Mouse (Mus musculus): ENCODE data around the gene Nop53. TPM values are rescaled to one million over a fixed set of nuclear protein-coding genes. Genes with fewer than 3 reads are reported as not detected.

Gene Nop53
- total RNA-seq, 2 experiments from 2014 or later, result 137 to 141 TPM

DNA sequence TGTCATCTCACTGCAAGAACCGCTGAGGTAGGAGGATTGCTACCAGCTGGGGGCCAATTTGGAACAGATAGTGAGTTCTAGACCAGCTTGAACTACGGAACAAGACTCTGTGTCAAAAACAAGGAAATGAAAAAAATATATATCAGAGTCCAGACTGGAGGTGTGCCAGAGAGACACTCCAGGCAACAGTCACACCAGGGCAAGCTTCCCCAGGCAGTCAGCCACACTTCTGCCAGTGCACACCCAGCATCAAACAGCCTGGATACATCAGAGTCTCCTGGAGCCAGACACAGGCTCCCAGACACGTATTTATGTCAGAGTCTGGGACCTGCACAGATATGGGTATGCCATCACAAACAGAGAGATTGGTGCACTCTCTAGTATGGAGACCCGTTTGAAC lies 15.4 kb upstream of the Nop53 start:
- no peak for DNase-seq
- intact Hi-C loops (cut with DNase I), result no loop called here

GRCm38 (mm10) chr7:15960691-15961090 lies 14.8 kb upstream of the Nop53 start:
- no peak for DNase-seq
- intact Hi-C loops (cut with DNase I), result no loop called here

GRCm38 (mm10) chr7:15956143-15956542 lies 10.3 kb upstream of the Nop53 start:
- intact Hi-C loops (cut with DNase I), result loop anchor here (10.0 kb wide), 1 partner anchor 889 kb away; the partner anchor contains the start of gene Prkd2
- DNase-seq, result no peak

GRCm38 (mm10) chr7:15955509-15955908 lies 9.6 kb upstream of the Nop53 start:
- peak in 1 of 2 experiments; percentile 60 for DNase-seq
- intact Hi-C loops (cut with DNase I), result loop anchor here (10.0 kb wide), 1 partner anchor 889 kb away; the partner anchor contains the start of gene Prkd2

DNA sequence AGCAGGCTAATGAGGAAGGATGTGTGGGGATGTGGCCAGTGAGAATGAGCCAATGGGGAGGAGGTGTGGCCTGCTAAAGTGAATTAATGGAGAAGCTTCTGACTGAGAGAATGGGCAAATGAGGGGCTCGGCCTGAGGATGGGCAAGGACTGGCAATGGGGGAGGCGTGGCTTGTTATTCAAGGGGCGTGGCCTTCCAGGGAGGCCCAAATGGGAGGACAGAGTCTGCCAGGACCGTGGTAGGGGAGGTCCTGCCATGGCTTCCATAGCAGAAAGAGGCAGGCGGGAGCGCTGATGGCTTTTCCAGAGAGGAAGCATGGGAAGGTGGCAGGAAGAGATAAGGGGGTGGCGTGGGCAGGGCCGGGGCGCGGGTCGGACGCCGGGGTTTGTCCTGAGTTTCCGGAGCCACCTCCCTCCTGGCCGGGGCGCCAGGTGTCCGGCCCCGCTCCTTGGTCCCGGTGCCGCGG lies 9.1 kb upstream of the Nop53 start:
- DNase-seq, result peak; percentile 75 to 78
- intact Hi-C loops (cut with DNase I), result loop anchor here (10.0 kb wide), 1 partner anchor 890 kb away; the partner anchor contains the start of gene Prkd2

DNA sequence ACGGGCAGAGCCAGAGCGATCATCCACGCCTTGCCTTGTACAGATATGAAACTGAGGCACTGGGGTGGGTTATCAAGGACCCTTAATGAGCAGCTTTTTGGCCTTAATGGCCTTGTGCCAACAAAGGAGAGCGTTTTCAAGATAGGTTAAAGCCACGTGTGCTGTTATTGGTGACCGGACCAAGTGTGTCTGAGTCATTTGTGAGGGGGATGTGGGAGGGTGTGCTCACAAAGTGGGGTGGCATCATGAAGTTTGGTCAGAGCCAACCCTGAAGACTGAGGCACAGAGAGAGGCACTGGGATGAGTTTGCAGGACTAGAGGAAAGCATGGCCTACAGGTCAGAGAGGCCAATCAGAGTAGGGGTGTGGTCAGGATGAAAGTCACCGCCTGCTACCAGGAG lies 8.6 kb upstream of the Nop53 start:
- no peak for DNase-seq
- intact Hi-C loops (cut with DNase I), result loop anchor here (10.0 kb wide), 1 partner anchor 890 kb away; the partner anchor contains the start of gene Prkd2

- no peak for DNase-seq
- intact Hi-C loops (cut with DNase I), result loop anchor here (10.0 kb wide), 1 partner anchor 891 kb away; the partner anchor contains the start of gene Prkd2
Observed at GRCm38 (mm10) chr7:15953307-15954074, 7.6 kb upstream of the Nop53 start.

GRCm38 (mm10) chr7:15952416-15952815 lies 6.5 kb upstream of the Nop53 start:
- DNase-seq, result no peak
- intact Hi-C loops (cut with DNase I), result loop anchor here (10.0 kb wide), 1 partner anchor 892 kb away; the partner anchor contains the start of gene Prkd2

DNA sequence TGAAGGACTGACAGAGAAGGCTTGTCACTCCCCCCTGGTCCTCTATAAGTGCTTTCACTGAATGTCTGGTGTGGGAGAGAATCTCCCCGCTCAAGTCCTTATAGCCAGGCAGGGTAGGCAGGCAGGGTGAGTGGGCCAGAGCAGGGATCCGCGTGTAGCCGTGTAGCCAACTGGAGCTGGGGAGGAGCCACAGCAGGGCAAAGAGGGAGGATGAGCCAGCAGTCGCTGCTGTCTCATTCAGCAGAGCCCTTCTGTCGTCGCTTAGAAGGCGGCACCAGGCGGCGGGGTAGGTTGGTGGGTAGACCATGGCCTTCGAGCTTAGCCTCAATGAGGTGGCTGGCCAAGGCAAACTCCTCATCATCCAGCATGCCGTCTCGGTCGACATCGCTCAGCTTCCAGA lies 4.1 kb upstream of the Nop53 start:
- intact Hi-C loops (cut with DNase I), result loop anchor here (10.0 kb wide), 1 partner anchor 895 kb away; the partner anchor contains the start of gene Prkd2
- DNase-seq, result no peak

DNA sequence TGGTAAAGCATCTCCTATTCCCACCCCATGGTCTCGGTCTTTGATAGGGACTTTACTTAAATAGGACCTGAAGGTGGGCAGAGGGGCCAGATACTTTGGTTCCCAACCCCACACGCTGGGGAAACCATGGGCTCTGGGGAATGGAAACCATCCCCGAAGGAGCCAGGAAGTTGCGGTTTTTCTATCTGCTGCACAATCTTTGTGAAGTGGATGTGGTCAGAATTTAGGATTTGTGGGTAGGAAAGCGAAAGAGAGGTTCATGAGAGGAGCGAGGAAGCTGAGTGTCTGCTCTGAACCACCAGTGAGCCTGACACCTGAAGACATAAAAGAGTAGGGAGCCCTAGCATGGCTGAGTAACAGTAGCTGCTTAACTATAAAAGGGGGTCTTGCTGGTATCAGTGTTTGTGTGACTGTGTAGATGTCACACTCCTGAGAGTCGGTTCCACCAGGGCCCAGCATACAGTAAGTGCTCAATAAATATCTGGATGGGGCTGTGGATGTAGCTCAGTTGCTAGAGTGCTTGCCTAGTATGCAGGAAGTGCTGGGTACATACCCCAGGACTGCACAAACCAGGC lies 3.4 kb upstream of the Nop53 start:
- intact Hi-C loops (cut with DNase I), result loop anchor here (2.0 kb wide), 1 partner anchor 17 kb away; no protein-coding TSS in a partner anchor
- DNase-seq, result no peak

DNA sequence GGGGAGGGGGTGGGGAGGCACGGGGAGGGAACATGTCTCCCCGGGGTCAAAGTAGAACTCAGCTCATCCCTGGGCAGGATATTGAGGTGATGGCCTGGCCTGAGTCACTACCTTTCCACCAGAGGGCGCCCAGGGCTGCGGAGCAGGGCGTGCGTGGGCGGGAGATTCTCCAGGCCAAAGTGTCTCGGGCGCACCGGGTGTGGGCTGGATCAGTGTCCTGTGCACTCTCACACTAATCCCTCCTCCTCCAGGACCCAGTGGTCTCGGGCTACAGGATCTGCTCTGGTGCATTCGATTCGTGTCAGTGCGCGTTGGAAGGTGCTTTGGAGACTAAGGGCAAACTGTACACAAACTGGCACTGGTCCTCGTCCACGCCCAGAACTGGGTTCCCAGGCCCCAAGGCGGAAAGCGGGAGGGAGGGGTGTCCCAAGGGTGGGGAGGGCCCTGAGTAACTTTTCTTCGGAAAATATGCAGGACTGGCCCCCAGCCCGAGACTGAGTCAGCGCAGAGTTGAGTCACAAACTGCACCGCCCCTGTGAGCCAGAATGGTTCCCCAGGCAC lies 2.6 kb upstream of the Nop53 start:
- intact Hi-C loops (cut with DNase I), result loop anchor here (1.0 to 2.0 kb wide), 2 partner anchors 16 to 19 kb away; partner anchors contain the start of gene Ehd2
- peak; percentile 93 for DNase-seq

DNA sequence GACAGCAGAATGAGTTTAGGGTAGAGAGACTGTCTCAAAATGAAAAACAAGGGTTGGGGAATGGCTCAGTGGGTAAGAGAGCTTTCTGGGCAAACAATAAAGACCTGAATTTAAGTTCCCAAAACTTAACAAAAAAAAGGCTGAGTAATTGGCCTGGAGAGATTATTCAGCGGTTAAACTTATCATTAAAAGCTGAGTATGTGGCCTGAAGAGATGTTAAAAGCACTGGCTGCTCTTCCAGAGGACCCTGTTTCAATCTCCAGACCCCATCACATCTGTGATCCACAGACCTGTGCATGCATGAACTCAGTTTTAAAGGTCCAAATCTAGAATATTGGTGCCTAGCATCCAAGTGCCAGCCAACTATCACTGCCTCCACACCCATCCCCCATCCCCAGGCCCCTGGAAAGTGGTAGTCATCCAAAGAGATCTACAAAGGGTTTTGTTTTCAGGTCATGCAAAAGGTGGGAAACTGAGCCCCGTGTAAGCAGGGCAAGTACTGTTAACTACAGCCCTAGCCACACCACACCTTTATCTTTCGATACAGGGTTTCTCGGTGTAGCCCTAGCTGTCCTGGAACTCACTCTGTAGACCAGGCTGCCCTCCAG lies 1.9 kb upstream of the Nop53 start:
- DNase-seq, result no peak
- intact Hi-C loops (cut with DNase I), result loop anchor here (1.0 to 2.0 kb wide), 2 partner anchors 15 to 20 kb away; partner anchors contain the start of gene Ehd2

DNA sequence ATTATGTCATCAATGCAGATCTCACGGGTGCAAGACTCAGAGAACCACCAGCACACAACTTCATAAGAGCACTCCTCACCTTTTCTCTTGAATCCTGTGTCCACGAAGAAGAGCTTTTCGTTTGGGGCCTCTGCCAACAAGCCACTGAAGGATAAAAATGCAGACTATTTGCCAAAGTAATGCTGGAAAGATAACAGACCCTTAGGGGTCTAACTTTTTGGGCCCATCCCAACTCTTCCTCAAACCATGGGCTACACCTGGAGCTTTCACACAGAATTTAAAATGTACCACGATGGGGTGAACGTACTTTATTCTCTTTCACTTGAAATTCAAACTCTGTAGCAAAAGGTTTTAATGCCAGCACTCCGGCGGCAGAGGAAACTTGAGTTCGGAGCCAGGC lies 663 bp downstream of the Nop53 start:
- no peak for DNase-seq
- intact Hi-C loops (cut with DNase I), result no loop called here

DNA sequence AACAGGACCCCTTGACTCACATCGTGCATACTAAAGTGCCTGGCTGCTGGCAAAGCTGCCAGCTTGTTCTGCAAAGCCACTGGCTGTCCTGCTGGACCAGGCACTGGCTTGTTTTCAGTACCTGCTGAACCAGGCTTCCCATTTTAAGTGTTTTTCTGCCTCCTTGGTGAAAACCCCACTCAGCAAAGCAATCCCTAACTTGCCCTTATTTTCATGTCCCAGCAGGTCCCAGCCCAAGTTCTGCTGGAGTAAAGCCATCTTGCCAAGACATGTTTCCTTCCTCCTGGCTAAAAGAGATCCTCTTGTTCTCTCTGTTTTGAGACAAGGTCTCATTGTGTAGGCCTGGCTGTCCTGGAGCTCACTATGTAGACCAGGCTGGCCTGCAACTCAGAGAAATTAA lies 1.6 kb downstream of the Nop53 start:
- intact Hi-C loops (cut with DNase I), result no loop called here
- DNase-seq, result no peak

DNA sequence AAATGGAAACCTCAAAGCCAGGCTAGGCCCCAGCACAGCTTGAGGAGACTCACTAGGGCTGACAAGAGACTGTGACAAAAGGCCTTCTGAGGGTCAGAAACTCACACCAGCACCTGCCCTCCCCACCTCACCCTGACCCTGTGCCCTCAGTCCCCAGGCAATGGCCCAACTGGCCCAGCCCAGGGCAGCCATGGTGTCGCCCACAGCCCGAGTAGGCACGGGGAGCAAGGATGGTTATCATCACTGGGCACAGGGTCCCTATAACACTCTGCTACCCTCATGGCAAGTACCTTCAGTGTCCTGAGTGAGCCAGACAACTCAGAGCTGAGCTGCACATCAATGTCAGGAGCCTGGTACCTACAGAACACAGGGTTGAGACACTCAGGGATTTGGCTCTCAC lies 7.3 kb downstream of the Nop53 start:
- no peak for DNase-seq
- intact Hi-C loops (cut with DNase I), result no loop called here

DNA sequence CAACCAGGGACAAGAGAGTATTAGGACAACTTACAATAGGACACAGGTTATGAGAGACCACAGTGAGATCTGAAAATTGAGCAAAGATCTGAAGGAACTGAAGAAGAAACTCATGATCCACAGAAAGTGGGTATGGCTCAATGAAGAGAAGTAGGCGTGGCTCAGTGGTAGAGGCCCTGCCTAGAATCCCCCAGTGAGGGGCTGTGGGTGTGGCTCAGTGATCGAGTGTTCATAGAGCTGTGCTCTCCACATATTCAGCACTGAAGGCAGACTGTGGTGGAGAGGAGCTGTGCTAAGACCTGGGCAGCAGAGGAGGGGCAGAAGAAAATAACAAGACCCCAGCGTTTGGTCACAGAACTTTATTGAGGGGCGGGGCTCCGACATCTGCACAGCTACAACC lies 8.4 kb downstream of the Nop53 start:
- intact Hi-C loops (cut with DNase I), result no loop called here
- no peak for DNase-seq

GRCm38 (mm10) chr7:15933437-15934359 lies 12.2 kb downstream of the Nop53 start:
- peak; percentile 42 to 56 for DNase-seq
- intact Hi-C loops (cut with DNase I), result loop anchor here (1.0 to 2.0 kb wide), 2 partner anchors 15 to 29 kb away; no protein-coding TSS in a partner anchor

DNA sequence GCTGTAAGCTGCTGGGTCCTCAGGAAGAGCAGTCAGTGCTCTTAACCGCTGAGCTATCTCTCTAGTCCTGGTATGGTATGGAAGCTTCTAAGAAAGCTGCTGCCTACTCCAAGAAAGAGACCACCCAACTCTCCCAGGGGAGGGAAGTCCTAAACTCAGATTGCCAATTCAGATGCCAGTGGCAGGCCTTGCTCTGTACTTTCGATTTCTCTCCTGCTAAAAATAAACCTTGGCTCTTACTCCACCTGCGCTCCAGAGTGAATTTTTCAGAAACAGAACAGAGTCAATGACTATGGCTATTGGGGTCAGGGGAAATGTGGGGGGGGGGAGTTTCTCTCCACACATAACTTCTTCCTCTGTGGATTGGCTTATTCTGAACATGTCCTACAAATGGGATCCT lies 14.2 kb downstream of the Nop53 start:
- DNase-seq, result no peak
- intact Hi-C loops (cut with DNase I), result loop anchor here (2.0 kb wide), 1 partner anchor 17 kb away; no protein-coding TSS in a partner anchor

- DNase-seq, result no peak
- intact Hi-C loops (cut with DNase I), result loop anchor here (1.0 kb wide), 1 partner anchor 37 kb away; the partner anchor contains the start of gene Ehd2
Observed at GRCm38 (mm10) chr7:15930543-15930942, 15.3 kb downstream of the Nop53 start.

Measured in heart, postnatal 36 days (tissue).